Mouse (Mus musculus) lung, adult 2 months (tissue): ENCODE data around the gene Btbd9.

Experiments used
- CTCF ChIP-seq: fragments of 200-500 bp; IDR thresholded peaks from 2 replicates; pipeline ENCODE4 v1.5.1; 2011; ENCODE audit warnings: mild to moderate bottlenecking, low read length, control low read depth; ENCODE audit not compliant: insufficient read depth
- POLR2A ChIP-seq: fragments of 200-500 bp; IDR thresholded peaks from 2 replicates; pipeline ENCODE4 v1.6.1; 2011; ENCODE audit warnings: low read depth, mild to moderate bottlenecking, control low read depth, low read length, borderline replicate concordance; ENCODE audit errors: extremely low read depth

GRCm38 (mm10) chr17:30221677-30222076, 354.6 kb downstream of the Btbd9 start:
- no peak for TF ChIP-seq CTCF
- no peak for TF ChIP-seq POLR2A
